Mouse (Mus musculus) kidney, embryonic 14.5 days (tissue): ENCODE data around the gene Bcl2l12. TPM values are rescaled to one million over a fixed set of nuclear protein-coding genes. Genes with fewer than 3 reads are reported as not detected.
A peak's percentile ranks its signal among the peaks of the same experiment; 100 is the strongest.

Experiments used
- ATAC-seq: fragments of 200-750 bp; cut with Nextera tagmentation; 2 replicates; pipeline ENCODE4 v1.8.0; 2017; ENCODE audit warnings: moderate number of reproducible peaks, mild to moderate bottlenecking, moderate TSS enrichment, moderate library complexity; ENCODE audit not compliant: low FRiP score, low TSS enrichment
- H3K27ac ChIP-seq: fragments of 300-500 bp; sonication (generic); 2 replicates; pipeline ENCODE4 v1.5.1; 2014; ENCODE audit warnings: low read depth, mild to moderate bottlenecking, low read length, moderate library complexity, mixed read lengths
- H3K27me3 ChIP-seq: fragments of 300-500 bp; sonication (generic); 2 replicates; pipeline ENCODE4 v1.6.1; 2014; ENCODE audit warnings: mild to moderate bottlenecking, low read length; ENCODE audit not compliant: control insufficient read depth, insufficient read depth
- H3K36me3 ChIP-seq: fragments of 300-500 bp; sonication (generic); 2 replicates; pipeline ENCODE4 v1.6.1; 2014; ENCODE audit warnings: low read length, mixed read lengths; ENCODE audit not compliant: control insufficient read depth, insufficient read depth
- H3K4me1 ChIP-seq: fragments of 300-500 bp; sonication (generic); 2 replicates; pipeline ENCODE4 v1.6.1; 2014; ENCODE audit warnings: low read length, mixed read lengths; ENCODE audit not compliant: control insufficient read depth, insufficient read depth
- H3K4me2 ChIP-seq: fragments of 300-500 bp; sonication (generic); replicated peaks from 2 replicates; pipeline ENCODE4 v1.6.1; 2014; ENCODE audit warnings: low read depth, mild to moderate bottlenecking, low read length
- H3K4me3 ChIP-seq: fragments of 300-500 bp; sonication (generic); 2 replicates; pipeline ENCODE4 v1.5.1; 2014; ENCODE audit warnings: mild to moderate bottlenecking, low read length
- H3K9ac ChIP-seq: fragments of 300-500 bp; sonication (generic); 2 replicates; pipeline ENCODE4 v1.6.1; 2014; ENCODE audit warnings: low read depth, mild to moderate bottlenecking, low read length, moderate library complexity
- H3K9me3 ChIP-seq: fragments of 300-500 bp; sonication (generic); 2 replicates; pipeline ENCODE4 v1.6.1; 2016; ENCODE audit warnings: low read length; ENCODE audit not compliant: control insufficient read depth
- WGBS: fragments of 180-500 bp; shearing (Covaris S2); extraction: QIAGEN DNeasy Blood & Tissue Kit; methylation state at CpG from one replicate; pipeline ENCODE4 v1.1.7; 2014; 5-methylcytosine and 5-hydroxymethylcytosine counted together
- polyA plus RNA-seq: library from polyadenylated mRNA; unstranded; fragments of >200 nt; fragmentation: Nextera tagmentation; extraction: Ambion mirVana; gene quantifications from 2 replicates; pipeline ENCODE4 v1.2.1, GENCODE M21; 2014

The Bcl2l12 gene
- polyA plus RNA-seq, 1 experiment from 2014 or later: 54.9 TPM

- ATAC-seq: no peak
- Histone ChIP-seq H3K9ac (no peak overlapping the region), H3K4me2 (no peak overlapping the region), H3K27me3 (no peaks in the 10 kb centered on the region), H3K9me3 (no peaks in the 10 kb centered on the region), H3K36me3 (peaks cover 97% of the 10 kb centered on the region), H3K4me3 (no peak overlapping the region), H3K4me1 (peaks cover 10% of the 10 kb centered on the region), H3K27ac (no peak overlapping the region)
- WGBS: 47% methylated on average over 3 of the region's 3 CpGs
These were observed 6.0 kb upstream of the Bcl2l12 start for GRCm38 (mm10) chr7:45004546-45004945.

GRCm38 (mm10) chr7:45002440-45002839 is 3.9 kb upstream of the Bcl2l12 start:
- no peaks in the 10 kb centered on the region for H3K9me3 ChIP-seq
- H3K27ac ChIP-seq: no peak overlapping the region
- WGBS: 90% methylated on average over 7 of the region's 7 CpGs
- H3K9ac ChIP-seq: no peak overlapping the region
- no peak overlapping the region for H3K4me2 ChIP-seq
- H3K36me3 ChIP-seq: peaks cover 76% of the 10 kb centered on the region
- no peak for ATAC-seq
- no peaks in the 10 kb centered on the region for H3K27me3 ChIP-seq
- peaks cover 15% of the 10 kb centered on the region for H3K4me1 ChIP-seq
- no peak overlapping the region for H3K4me3 ChIP-seq

- peaks cover 28% of the 10 kb centered on the region for H3K4me1 ChIP-seq
- no peak overlapping the region for H3K4me2 ChIP-seq
- peaks cover 62% of the 10 kb centered on the region for H3K36me3 ChIP-seq
- no peaks in the 10 kb centered on the region for H3K27me3 ChIP-seq
- H3K27ac ChIP-seq: no peak overlapping the region
- no peak overlapping the region for H3K4me3 ChIP-seq
- 79% methylated on average over 21 of the region's 21 CpGs for WGBS
- H3K9me3 ChIP-seq: no peaks in the 10 kb centered on the region
- no peak for ATAC-seq
- H3K9ac ChIP-seq: no peak overlapping the region
These were observed 2.1 kb upstream of the Bcl2l12 start for GRCm38 (mm10) chr7:45000539-45001114.

GRCm38 (mm10) chr7:44999753-45000152 is 1.2 kb upstream of the Bcl2l12 start:
- no peaks in the 10 kb centered on the region for H3K27me3 ChIP-seq
- H3K9ac ChIP-seq: no peak overlapping the region
- H3K36me3 ChIP-seq: peaks cover 63% of the 10 kb centered on the region
- no peak for ATAC-seq
- no peak overlapping the region for H3K4me3 ChIP-seq
- H3K27ac ChIP-seq: no peak overlapping the region
- no peak overlapping the region; the same call in 1 of the 2 replicates for H3K4me2 ChIP-seq
- 63% methylated on average over 11 of the region's 11 CpGs for whole genome bisulfite sequencing
- H3K9me3 ChIP-seq: no peaks in the 10 kb centered on the region
- peaks cover 28% of the 10 kb centered on the region for H3K4me1 ChIP-seq

- peak; percentile 2; the same call in 1 of the 2 replicates for ATAC-seq
- Histone ChIP-seq H3K9ac (peak overlapping the region; percentile 77), H3K36me3 (peaks cover 64% of the 10 kb centered on the region), H3K9me3 (no peaks in the 10 kb centered on the region), H3K27ac (peak overlapping the region; percentile 78), H3K4me3 (peak overlapping the region; percentile 79), H3K4me1 (peaks cover 28% of the 10 kb centered on the region), H3K27me3 (no peaks in the 10 kb centered on the region), H3K4me2 (peak overlapping the region; percentile 91)
- WGBS: 4% methylated on average over 15 of the region's 15 CpGs
These were observed 528 bp downstream of the Bcl2l12 start for GRCm38 (mm10) chr7:44997940-44998428.

GRCm38 (mm10) chr7:44997231-44997939 is 1.1 kb downstream of the Bcl2l12 start, which contains the start of gene Irf3:
Irf3 (plus strand) TSS chr7:44997648.
- peak within 1 kb of the TSS; percentile 77 for H3K9ac ChIP-seq
- H3K27ac ChIP-seq: peak within 1 kb of the TSS; percentile 78
- WGBS: under 1% methylated on average over 43 of the region's 43 CpGs
- H3K36me3 ChIP-seq: peaks cover 64% of the 10 kb centered on the region
- peak within 1 kb of the TSS; percentile 91 for H3K4me2 ChIP-seq
- no peaks in the 10 kb centered on the region for H3K27me3 ChIP-seq
- H3K9me3 ChIP-seq: no peaks in the 10 kb centered on the region
- ATAC-seq: peak; percentile 92
- H3K4me1 ChIP-seq: peaks cover 28% of the 10 kb centered on the region
- H3K4me3 ChIP-seq: peak within 1 kb of the TSS; percentile 79

GRCm38 (mm10) chr7:44996672-44997071 is 1.8 kb downstream of the Bcl2l12 start:
- no peaks in the 10 kb centered on the region for H3K27me3 ChIP-seq
- no peak for ATAC-seq
- H3K4me1 ChIP-seq: peaks cover 26% of the 10 kb centered on the region
- peak overlapping the region; percentile 77 for H3K9ac ChIP-seq
- H3K4me3 ChIP-seq: peak overlapping the region; percentile 79
- H3K4me2 ChIP-seq: peak overlapping the region; percentile 91
- peak overlapping the region; percentile 51; the same call in 1 of the 2 replicates for H3K27ac ChIP-seq
- 13% methylated on average over 10 of the region's 10 CpGs for whole genome bisulfite sequencing
- H3K9me3 ChIP-seq: no peaks in the 10 kb centered on the region
- peaks cover 64% of the 10 kb centered on the region for H3K36me3 ChIP-seq

- Histone ChIP-seq H3K36me3 (peaks cover 30% of the 10 kb centered on the region), H3K4me1 (peaks cover 26% of the 10 kb centered on the region), H3K4me2 (peak overlapping the region; percentile 68), H3K9ac (peak overlapping the region; percentile 82), H3K27me3 (no peaks in the 10 kb centered on the region), H3K9me3 (no peaks in the 10 kb centered on the region), H3K27ac (peak overlapping the region; percentile 96), H3K4me3 (peak overlapping the region; percentile 97)
- WGBS: under 1% methylated on average over 29 of the region's 29 CpGs
- peak; percentile 21 for ATAC-seq
These were observed 11.4 kb downstream of the Bcl2l12 start for GRCm38 (mm10) chr7:44986879-44987718.
